Mouse (Mus musculus) midbrain, embryonic 16.5 days (tissue): ENCODE results near the gene Sirt1. TPM values are rescaled to one million over a fixed set of nuclear protein-coding genes. Genes with fewer than 3 reads are reported as not detected.

ENCODE experiments used
- polyA plus RNA-seq: library from polyadenylated mRNA; unstranded; fragments of >200 nt; fragmentation: Nextera tagmentation; extraction: Ambion mirVana; gene quantifications from 2 replicates; pipeline ENCODE4 v1.2.1, GENCODE M21; 2015

Gene Sirt1
- polyA plus RNA-seq, 1 experiment from 2014 or later = 3.5 TPM

Other genes with a start within 250 kb of the Sirt1 start
- gene Mypn, start 177.8 kb downstream of the Sirt1 start, polyA plus RNA-seq = 0.34 and 0.64 TPM in 2 replicates
- gene Herc4, start 137.9 kb downstream of the Sirt1 start, polyA plus RNA-seq = 26.4 and 31.8 TPM in 2 replicates
- gene Dnajc12, start 739 bp upstream of the Sirt1 start, polyA plus RNA-seq = 21.3 and 23.6 TPM in 2 replicates
- not detected in 2 replicates for gene Gm7075, start 40.1 kb upstream of the Sirt1 start, polyA plus RNA-seq
- gene Ctnna3, start 48.4 kb upstream of the Sirt1 start, polyA plus RNA-seq = 0.98 and 1.0 TPM in 2 replicates